Mouse (Mus musculus) embryonic facial prominence, embryonic 14.5 days (tissue): ENCODE measurements around the gene Wdr20. TPM values are rescaled to one million over a fixed set of nuclear protein-coding genes. Genes with fewer than 3 reads are reported as not detected.
A peak's percentile ranks its signal among the peaks of the same experiment; 100 is the strongest.

Experiments
- ATAC-seq: fragments of 200-750 bp; cut with Nextera tagmentation; 2 replicates; pipeline ENCODE4 v1.8.0; 2017; ENCODE audit warnings: low read depth, moderate number of reproducible peaks, moderate TSS enrichment
- DNase-seq: peaks from one replicate; pipeline ENCODE4 v3.0.0-alpha.2; 2015; ENCODE audit warnings: low spot score
- H3K27ac ChIP-seq: fragments of 300-500 bp; sonication (generic); replicated peaks from 2 replicates; pipeline ENCODE4 v1.5.1; 2014; ENCODE audit warnings: low read depth, mild to moderate bottlenecking, low read length, moderate library complexity
- H3K27me3 ChIP-seq: fragments of 300-500 bp; sonication (generic); replicated peaks from 2 replicates; pipeline ENCODE4 v1.6.1; 2014; ENCODE audit warnings: low read length; ENCODE audit not compliant: control insufficient read depth, insufficient read depth
- H3K36me3 ChIP-seq: fragments of 300-500 bp; sonication (generic); 2 replicates; pipeline ENCODE4 v1.6.1; 2014; ENCODE audit warnings: low read length, mixed read lengths; ENCODE audit not compliant: control insufficient read depth, insufficient read depth
- H3K4me1 ChIP-seq: fragments of 300-500 bp; sonication (generic); 2 replicates; pipeline ENCODE4 v1.6.1; 2014; ENCODE audit warnings: antibody characterized with exemption, low read length; ENCODE audit not compliant: control insufficient read depth, insufficient read depth
- H3K4me2 ChIP-seq: fragments of 300-500 bp; sonication (generic); 2 replicates; pipeline ENCODE4 v1.6.1; 2014; ENCODE audit warnings: low read depth, mild to moderate bottlenecking, low read length, moderate library complexity, mixed read lengths
- H3K4me3 ChIP-seq: fragments of 300-500 bp; sonication (generic); 2 replicates; pipeline ENCODE4 v1.5.1; 2014; ENCODE audit warnings: low read depth, mild to moderate bottlenecking, low read length
- H3K9ac ChIP-seq: fragments of 300-500 bp; sonication (generic); 2 replicates; pipeline ENCODE4 v1.6.1; 2014; ENCODE audit warnings: low read depth, mild to moderate bottlenecking, low read length, moderate library complexity, mixed read lengths
- H3K9me3 ChIP-seq: fragments of 300-500 bp; sonication (generic); 2 replicates; pipeline ENCODE4 v1.6.1; 2016; ENCODE audit warnings: low read length; ENCODE audit not compliant: control insufficient read depth
- WGBS: fragments of 180-500 bp; shearing (Covaris S2); extraction: QIAGEN DNeasy Blood & Tissue Kit; methylation state at CpG from one replicate; pipeline ENCODE4 v1.1.7; 2014; 5-methylcytosine and 5-hydroxymethylcytosine counted together
- polyA plus RNA-seq: library from polyadenylated mRNA; unstranded; fragments of >200 nt; fragmentation: Nextera tagmentation; extraction: Ambion mirVana; gene quantifications from 2 replicates; pipeline ENCODE4 v1.2.1, GENCODE M21; 2014

Gene Wdr20
- polyA plus RNA-seq, 1 experiment from 2014 or later, result 18.3 TPM

DNA sequence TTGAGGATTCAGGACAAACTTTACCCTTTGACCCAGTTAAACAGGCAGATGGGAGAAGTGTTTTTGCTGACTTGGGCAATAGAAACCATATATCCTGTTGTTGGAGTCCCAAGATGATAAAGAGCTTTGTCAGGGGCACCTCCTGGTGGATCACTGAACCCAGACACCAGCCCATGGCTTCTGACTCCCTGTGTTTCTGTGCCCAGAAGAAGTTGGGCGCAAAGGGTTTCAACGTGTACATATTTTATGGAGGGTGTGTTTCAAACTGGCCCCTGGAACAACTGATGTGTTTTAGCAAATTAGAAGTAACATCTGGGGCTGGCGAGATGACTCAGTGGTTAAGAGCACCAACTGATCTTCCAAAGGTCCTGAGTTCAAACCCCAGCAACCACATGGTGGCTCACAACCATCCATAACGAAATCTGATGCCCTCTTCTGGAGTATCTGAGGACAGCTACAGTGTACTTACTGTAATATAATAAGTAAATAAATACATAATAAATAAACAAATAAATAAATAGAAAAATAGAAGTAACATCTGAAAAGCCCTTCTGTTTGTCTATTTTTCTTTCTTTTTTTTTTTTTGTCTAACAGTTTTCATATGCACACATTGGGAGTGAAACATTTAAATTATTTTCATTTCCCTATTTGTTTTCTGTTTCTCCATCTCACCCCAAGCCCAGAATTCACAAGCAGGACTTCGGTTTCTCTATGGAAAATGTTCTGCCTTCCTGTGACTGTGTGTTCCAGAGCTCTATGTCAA, 104.2 kb downstream of the Wdr20 start:
- H3K27ac ChIP-seq, result no peak overlapping the region
- H3K27me3 ChIP-seq, result 0 out of 2 replicates have a peak, but pooled peaks cover 5% of the 10 kb centered on the region
- H3K36me3 ChIP-seq, result no peaks in the 10 kb centered on the region
- no peak for DNase-seq
- no peak overlapping the region for H3K4me2 ChIP-seq
- H3K9ac ChIP-seq, result no peak overlapping the region
- peaks cover 11% of the 10 kb centered on the region for H3K4me1 ChIP-seq
- ATAC-seq, result no peak
- 62% methylated on average over 5 of the region's 5 CpGs for WGBS
- no peaks in the 10 kb centered on the region for H3K9me3 ChIP-seq
- no peak overlapping the region for H3K4me3 ChIP-seq

- Histone ChIP-seq H3K9me3 (no peaks in the 10 kb centered on the region), H3K27me3 (0 out of 2 replicates have a peak, but pooled peaks cover 5% of the 10 kb centered on the region), H3K4me3 (peak overlapping the region; percentile 49), H3K4me1 (peaks cover 6% of the 10 kb centered on the region; the same call in 1 of the 2 replicates), H3K9ac (peak overlapping the region; percentile 64), H3K36me3 (no peaks in the 10 kb centered on the region), H3K27ac (no peak overlapping the region), H3K4me2 (peak overlapping the region; percentile 74)
- peak; percentile 77 for DNase-seq
- no peak for ATAC-seq
- WGBS, result 20% methylated on average over 32 of the region's 32 CpGs
Measured at GRCm38 (mm10) chr12:110843194-110844048, 105.7 kb downstream of the Wdr20 start.

GRCm38 (mm10) chr12:110844227-110845130, 106.7 kb downstream of the Wdr20 start:
- H3K9ac ChIP-seq, result peak overlapping the region; percentile 64
- peaks cover 6% of the 10 kb centered on the region; the same call in 1 of the 2 replicates for H3K4me1 ChIP-seq
- H3K36me3 ChIP-seq, result no peaks in the 10 kb centered on the region
- ATAC-seq, result peak; percentile 13; the same call in 1 of the 2 replicates
- H3K27ac ChIP-seq, result peak overlapping the region; percentile 53
- no peak for DNase-seq
- peak overlapping the region; percentile 74 for H3K4me2 ChIP-seq
- 0 out of 2 replicates have a peak, but pooled peaks cover 5% of the 10 kb centered on the region for H3K27me3 ChIP-seq
- 1% methylated on average over 42 of the region's 42 CpGs for WGBS
- H3K4me3 ChIP-seq, result peak overlapping the region; percentile 49
- no peaks in the 10 kb centered on the region for H3K9me3 ChIP-seq

- DNase-seq (peak; percentile 95), ATAC-seq (peak; percentile 88)
- Histone ChIP-seq H3K9ac (peak overlapping the region; percentile 64), H3K27ac (peak overlapping the region; percentile 53), H3K27me3 (0 out of 2 replicates have a peak, but pooled peaks cover 5% of the 10 kb centered on the region), H3K36me3 (no peaks in the 10 kb centered on the region), H3K4me2 (peak overlapping the region; percentile 74), H3K4me1 (0 out of 2 replicates have a peak, but pooled peaks cover 3% of the 10 kb centered on the region), H3K9me3 (no peaks in the 10 kb centered on the region), H3K4me3 (peak overlapping the region; percentile 49)
- WGBS, result under 1% methylated on average over 36 of the region's 36 CpGs
Measured at GRCm38 (mm10) chr12:110845131-110845880, 107.6 kb downstream of the Wdr20 start.

- no peak for ATAC-seq
Measured at GRCm38 (mm10) chr12:110846191-110846765, 108.5 kb downstream of the Wdr20 start.

GRCm38 (mm10) chr12:110850010-110850928, 112.5 kb downstream of the Wdr20 start, which contains the start of gene Zfp839:
Gene Zfp839 (plus strand): TSS chr12:110850253.
- H3K27ac ChIP-seq, result peak within 1 kb of the TSS; percentile 84
- H3K36me3 ChIP-seq, result peaks cover 3% of the 10 kb centered on the region
- peak within 1 kb of the TSS; percentile 88 for H3K4me3 ChIP-seq
- H3K4me1 ChIP-seq, result peaks cover 3% of the 10 kb centered on the region; the same call in 1 of the 2 replicates
- peak within 1 kb of the TSS; percentile 95 for H3K9ac ChIP-seq
- 1% methylated on average over 37 of the region's 89 CpGs for WGBS
- peak; percentile 83 for ATAC-seq
- H3K27me3 ChIP-seq, result 0 out of 2 replicates have a peak, but pooled peaks cover 5% of the 10 kb centered on the region
- H3K4me2 ChIP-seq, result peak within 1 kb of the TSS; percentile 78
- peak; percentile 88 for DNase-seq
- no peaks in the 10 kb centered on the region for H3K9me3 ChIP-seq

More at GRCm38 (mm10) chr12:110846191-110846765, 108.5 kb downstream of the Wdr20 start:
- Histone ChIP-seq H3K4me1 (peaks cover 3% of the 10 kb centered on the region; the same call in 1 of the 2 replicates), H3K4me3 (peak overlapping the region; percentile 49), H3K9me3 (no peaks in the 10 kb centered on the region), H3K27ac (no peak overlapping the region), H3K9ac (peak overlapping the region; percentile 64; the same call in 1 of the 2 replicates), H3K4me2 (peak overlapping the region; percentile 74), H3K36me3 (no peaks in the 10 kb centered on the region), H3K27me3 (0 out of 2 replicates have a peak, but pooled peaks cover 5% of the 10 kb centered on the region)
- no peak for DNase-seq
- 77% methylated on average over 6 of the region's 6 CpGs for WGBS
